15 mouse cellular contexts compared by ENCODE assay signal in the genomic region with DNA sequence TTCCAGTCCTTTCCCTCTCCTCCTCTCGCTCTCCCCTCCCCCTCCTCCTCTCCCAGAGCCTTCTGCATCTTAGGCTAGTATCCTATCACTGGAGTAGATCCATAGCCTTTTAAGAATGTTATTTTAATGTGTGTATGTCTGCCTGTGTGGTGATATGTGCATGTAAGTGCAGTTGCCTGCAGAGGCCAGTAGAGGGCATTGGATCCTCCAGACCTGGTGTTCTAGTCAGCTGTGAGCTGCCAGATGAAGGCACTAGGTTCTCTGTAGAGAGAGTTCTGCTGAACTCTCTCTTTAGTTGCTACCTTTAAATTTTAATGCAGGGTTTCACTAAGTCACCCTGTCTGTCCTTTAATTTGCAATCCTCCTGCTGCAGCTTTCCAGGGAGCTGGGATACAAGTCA.
DNase-seq lines count a peak whose midpoint lies in the region; ATAC-seq and TF ChIP-seq lines count a peak whose summit lies in the region.
"Had no signal": no experiment of that assay in that cellular context is flagged by ENCODE, and none has a peak within 500 bp of the region (broad histone marks: within the 10 kb centered on the region; RNA-seq: fewer than 3 reads in every experiment).

No protein-coding gene starts in this region.

- ATAC-seq in stomach, postnatal 0 days (ENCODE audit: low FRiP score, low TSS enrichment) = peak; percentile 47; the same call in 1 of the 2 replicates
- ATAC-seq: Patski had no signal

- no peak for TF ChIP-seq POLR2A in thymus, adult 2 months (IDR thresholded peaks at IDR 0.05; ENCODE audit: control insufficient read depth, extremely low read depth, insufficient read depth, low read length, poor library complexity)
- TF ChIP-seq POLR2A in bone marrow, adult 2 months (IDR thresholded peaks at IDR 0.05; ENCODE audit: borderline replicate concordance, control insufficient read depth, low read depth, low read length) = no peak

- H3K4me2 ChIP-seq in stomach, postnatal 0 days (replicated peaks; ENCODE audit: low read depth) = no peak overlapping the region
- H3K4me2 ChIP-seq: hindbrain, embryonic 15.5 days had no signal

- no peaks in the 10 kb centered on the region for H3K9me3 ChIP-seq in stomach, postnatal 0 days (ENCODE audit: control insufficient read depth, low read length)
- H3K9me3 ChIP-seq: heart, embryonic 10.5 days; hindbrain, embryonic 15.5 days had no signal

- no peaks in the 10 kb centered on the region for H3K27me3 ChIP-seq in thymus, adult 2 months (ENCODE audit: control insufficient read depth, insufficient read depth, low read length)
- H3K27me3 ChIP-seq in stomach, postnatal 0 days (ENCODE audit: control insufficient read depth, insufficient read depth, low read length) = no peaks in the 10 kb centered on the region
- H3K27me3 ChIP-seq: hindbrain, embryonic 15.5 days; Patski had no signal

- no peak for TF ChIP-seq EP300 in stomach, postnatal 0 days (optimal IDR thresholded peaks at IDR 0.05)

- intact Hi-C loops in heart, postnatal 14 days (cut with DNase I) = no loop called here

- peaks cover 11% of the 10 kb centered on the region for H3K4me1 ChIP-seq in thymus, adult 2 months (replicated peaks; ENCODE audit: control insufficient read depth, insufficient read depth, low read length)
- peaks cover 9% of the 10 kb centered on the region for H3K4me1 ChIP-seq in bone marrow, adult 2 months (ENCODE audit: control insufficient read depth, insufficient read depth, low read length)
- no peaks in the 10 kb centered on the region; the same call in 1 of the 2 replicates for H3K4me1 ChIP-seq in stomach, postnatal 0 days (replicated peaks; ENCODE audit: control insufficient read depth, insufficient read depth)
- H3K4me1 ChIP-seq: heart, embryonic 10.5 days; hindbrain, embryonic 15.5 days had no signal

- H3K36me3 ChIP-seq in thymus, adult 2 months (ENCODE audit: control insufficient read depth, insufficient read depth, low read length) = no peaks in the 10 kb centered on the region
- no peaks in the 10 kb centered on the region for H3K36me3 ChIP-seq in stomach, postnatal 0 days (ENCODE audit: control insufficient read depth, insufficient read depth, low read length)
- H3K36me3 ChIP-seq: heart, embryonic 10.5 days; hindbrain, embryonic 15.5 days had no signal

- 93% methylated on average over 1 of the region's 1 CpGs for WGBS in thymus, adult 2 months
- 82% methylated on average over 1 of the region's 1 CpGs for WGBS in bone marrow, adult 2 months
- WGBS in stomach, postnatal 0 days = 94% methylated on average over 1 of the region's 1 CpGs

- H3K9ac ChIP-seq in stomach, postnatal 0 days (ENCODE audit: low read length) = no peak overlapping the region
- H3K9ac ChIP-seq: hindbrain, embryonic 15.5 days had no signal

- DNase-seq in layer of hippocampus, adult 2 months (ENCODE audit: low spot score in 2 of 2) = no peak
- DNase-seq in layer of hippocampus, postnatal 14 days (ENCODE audit: low spot score in 2 of 2) = no peak
- peak; percentile 23 for DNase-seq in thymus, postnatal 4 days
- no peak for DNase-seq in thymus, adult 2 months
- DNase-seq in stomach, postnatal 0 days (ENCODE audit: low spot score) = no peak
- no peak for DNase-seq in T-cell, adult 2 months (ENCODE audit: low spot score)
- DNase-seq in heart, postnatal 14 days = no peak
- DNase-seq: adrenal gland, postnatal 25 days; cerebellum, adult 2 months; kidney, postnatal 36 days had no signal

- no peak overlapping the region for H3K4me3 ChIP-seq in layer of hippocampus, adult 2 months
- H3K4me3 ChIP-seq in thymus, adult 2 months (ENCODE audit: control insufficient read depth, insufficient read depth, low read length) = no peak overlapping the region
- no peak overlapping the region for H3K4me3 ChIP-seq in bone marrow, adult 2 months (replicated peaks; ENCODE audit: control insufficient read depth, low read depth, low read length)
- H3K4me3 ChIP-seq in stomach, postnatal 0 days (ENCODE audit: low read depth, low read length) = no peak overlapping the region
- H3K4me3 ChIP-seq: heart, embryonic 10.5 days; hindbrain, embryonic 15.5 days had no signal

- no peak overlapping the region for H3K27ac ChIP-seq in layer of hippocampus, adult 2 months
- no peak overlapping the region for H3K27ac ChIP-seq in thymus, adult 2 months (ENCODE audit: control insufficient read depth, insufficient read depth, low read length)
- no peak overlapping the region for H3K27ac ChIP-seq in bone marrow, adult 2 months (ENCODE audit: control insufficient read depth, insufficient read depth, low read depth, low read length, poor library complexity)
- H3K27ac ChIP-seq in stomach, postnatal 0 days (replicated peaks) = peak overlapping the region; percentile 71
- H3K27ac ChIP-seq: heart, embryonic 10.5 days; hindbrain, embryonic 15.5 days; macrophage had no signal

- peak; percentile 52 for TF ChIP-seq CTCF in layer of hippocampus, adult 2 months (conservative IDR thresholded peaks at IDR 0.05)
- no peak for TF ChIP-seq CTCF in thymus, adult 2 months (IDR thresholded peaks at IDR 0.05; ENCODE audit: borderline replicate concordance, control insufficient read depth, extremely low read depth, insufficient read depth, low read length, poor library complexity)
- TF ChIP-seq CTCF in bone marrow, adult 2 months (IDR thresholded peaks at IDR 0.05; ENCODE audit: control insufficient read depth, insufficient read depth, low read length) = peak; percentile 35
- TF ChIP-seq CTCF in stomach, postnatal 0 days (IDR thresholded peaks at IDR 0.05; ENCODE audit: low read depth) = peak; percentile 63
